Mouse (Mus musculus) neural tube, embryonic 12.5 days (tissue): ENCODE data around the gene Psg17. TPM values are rescaled to one million over a fixed set of nuclear protein-coding genes. Genes with fewer than 3 reads are reported as not detected.
"Not testable (repeated sequence)": the region's sequence is repeated elsewhere in the genome, so short reads cannot be mapped to it uniquely, and the experiment has no call there.

Experiments
- ATAC-seq: fragments of 200-750 bp; cut with Nextera tagmentation; 2 replicates; pipeline ENCODE4 v1.8.0; 2017; ENCODE audit warnings: low read depth, mild to moderate bottlenecking, moderate TSS enrichment, moderate library complexity; ENCODE audit not compliant: low FRiP score
- H3K27ac ChIP-seq: fragments of 300-500 bp; sonication (generic); 2 replicates; pipeline ENCODE4 v1.5.1; 2016
- H3K27me3 ChIP-seq: fragments of 300-500 bp; sonication (generic); replicated peaks from 2 replicates; pipeline ENCODE4 v1.6.1; 2016; ENCODE audit warnings: mild to moderate bottlenecking
- H3K36me3 ChIP-seq: fragments of 300-500 bp; sonication (generic); 2 replicates; pipeline ENCODE4 v1.6.1; 2016; ENCODE audit warnings: mild to moderate bottlenecking
- H3K4me1 ChIP-seq: fragments of 300-500 bp; sonication (generic); 2 replicates; pipeline ENCODE4 v1.6.1; 2016
- H3K4me2 ChIP-seq: fragments of 300-500 bp; sonication (generic); replicated peaks from 2 replicates; pipeline ENCODE4 v1.6.1; 2016; ENCODE audit warnings: mild to moderate bottlenecking
- H3K4me3 ChIP-seq: fragments of 300-500 bp; sonication (generic); 2 replicates; pipeline ENCODE4 v1.5.1; 2016
- H3K9ac ChIP-seq: fragments of 300-500 bp; sonication (generic); 2 replicates; pipeline ENCODE4 v1.6.1; 2016; ENCODE audit warnings: mild to moderate bottlenecking
- H3K9me3 ChIP-seq: fragments of 300-500 bp; sonication (generic); 2 replicates; pipeline ENCODE4 v1.6.1; 2016; ENCODE audit warnings: mild to moderate bottlenecking
- WGBS: fragments of 180-500 bp; shearing (Covaris S2); methylation state at CpG from one replicate; pipeline ENCODE4 v1.1.7; 2016; 5-methylcytosine and 5-hydroxymethylcytosine counted together
- polyA plus RNA-seq: library from polyadenylated mRNA; unstranded; fragments of >200 nt; fragmentation: Nextera tagmentation; extraction: Ambion mirVana; gene quantifications from 2 replicates; pipeline ENCODE4 v1.2.1, GENCODE M21; 2016

Psg17 gene
- polyA plus RNA-seq = not detected in 2 replicates

DNA sequence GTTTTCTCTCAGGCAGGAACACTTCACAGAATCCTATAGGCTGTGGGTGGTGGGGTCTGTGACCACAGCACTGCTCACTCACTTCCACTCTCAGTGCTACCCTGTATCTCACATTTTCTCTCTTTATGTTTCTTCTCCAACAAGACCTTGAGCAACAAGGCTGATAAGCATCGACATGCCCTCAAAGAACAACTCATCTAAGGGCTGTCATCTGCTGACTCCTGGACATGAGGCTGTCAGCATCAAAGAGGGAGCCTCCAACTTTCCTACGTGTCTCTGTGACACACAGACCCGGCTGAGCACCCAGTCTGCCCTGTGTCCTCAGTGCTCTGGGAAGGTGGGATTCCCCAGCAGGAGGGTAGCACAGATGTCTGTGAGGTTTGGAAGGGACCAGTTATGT, at the start of gene Psg17:
Gene Psg17 (minus strand): TSS at position 101 of the 400 bp plus-strand sequence.
- H3K27ac ChIP-seq = no peak within 1 kb of the TSS
- WGBS = 77% methylated on average over 3 of the region's 3 CpGs
- H3K9me3 ChIP-seq = no peaks in the 10 kb centered on the region
- no peaks in the 10 kb centered on the region for H3K27me3 ChIP-seq
- H3K36me3 ChIP-seq = no peaks in the 10 kb centered on the region
- no peak within 1 kb of the TSS for H3K9ac ChIP-seq
- no peaks in the 10 kb centered on the region for H3K4me1 ChIP-seq
- ATAC-seq = no peak
- H3K4me3 ChIP-seq = no peak within 1 kb of the TSS
- H3K4me2 ChIP-seq = no peak within 1 kb of the TSS

DNA sequence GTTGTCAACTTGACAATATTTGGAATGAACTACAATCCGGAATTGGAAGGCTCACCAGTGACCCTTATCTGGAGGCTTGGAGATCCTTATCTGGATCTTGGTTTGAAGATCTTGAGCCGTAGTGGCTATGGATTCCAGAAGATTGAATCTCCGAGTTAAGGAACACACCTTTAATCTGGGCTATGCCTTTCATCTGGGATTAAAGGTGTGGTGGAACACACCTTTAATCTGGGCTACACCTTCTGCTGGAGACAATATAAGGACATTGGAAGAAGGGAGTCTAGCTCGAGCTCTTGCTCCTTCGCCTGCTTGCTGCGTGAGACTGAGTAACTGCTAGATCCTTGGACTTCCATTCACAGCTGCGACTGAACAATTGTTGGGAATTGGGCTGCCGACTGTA, 49.6 kb upstream of the Psg17 start, which contains the start of gene Pglyrp1:
Gene Pglyrp1 (plus strand): TSS at position 301 of the 400 bp plus-strand sequence.
- not testable (repeated sequence) for H3K27ac ChIP-seq, H3K9me3 ChIP-seq, H3K4me1 ChIP-seq, H3K9ac ChIP-seq, ATAC-seq, H3K4me3 ChIP-seq, H3K27me3 ChIP-seq, H3K4me2 ChIP-seq, H3K36me3 ChIP-seq
- 82% methylated on average over 1 of the region's 8 CpGs for WGBS

DNA sequence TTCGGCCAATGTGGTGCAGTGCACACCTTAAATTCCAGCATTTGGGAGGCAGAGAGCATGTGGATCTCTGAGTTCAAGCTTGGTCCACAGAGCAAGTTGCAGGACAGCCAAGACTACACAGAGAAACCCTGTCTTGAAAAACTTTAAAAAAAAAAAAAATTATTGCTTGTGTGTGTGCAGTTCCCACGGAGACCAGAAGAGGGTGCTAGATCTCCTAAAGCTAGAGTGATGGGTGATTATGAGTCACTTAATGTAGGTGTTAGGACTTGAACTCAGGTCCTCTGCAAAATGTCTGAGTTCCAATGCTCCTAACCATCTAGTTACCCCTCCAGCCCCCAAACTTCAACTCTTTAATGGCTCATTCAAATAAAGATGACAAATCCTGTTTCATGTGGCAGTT, 47.1 kb upstream of the Psg17 start:
- Histone ChIP-seq H3K4me1 (no peaks in the 10 kb centered on the region), H3K36me3 (no peaks in the 10 kb centered on the region), H3K27me3 (no peaks in the 10 kb centered on the region), H3K9ac (no peak overlapping the region), H3K4me3 (no peak overlapping the region), H3K4me2 (no peak overlapping the region), H3K9me3 (0 out of 2 replicates have a peak, but pooled peaks cover 8% of the 10 kb centered on the region), H3K27ac (no peak overlapping the region)
- 88% methylated on average over 2 of the region's 2 CpGs for WGBS
- ATAC-seq = no peak

DNA sequence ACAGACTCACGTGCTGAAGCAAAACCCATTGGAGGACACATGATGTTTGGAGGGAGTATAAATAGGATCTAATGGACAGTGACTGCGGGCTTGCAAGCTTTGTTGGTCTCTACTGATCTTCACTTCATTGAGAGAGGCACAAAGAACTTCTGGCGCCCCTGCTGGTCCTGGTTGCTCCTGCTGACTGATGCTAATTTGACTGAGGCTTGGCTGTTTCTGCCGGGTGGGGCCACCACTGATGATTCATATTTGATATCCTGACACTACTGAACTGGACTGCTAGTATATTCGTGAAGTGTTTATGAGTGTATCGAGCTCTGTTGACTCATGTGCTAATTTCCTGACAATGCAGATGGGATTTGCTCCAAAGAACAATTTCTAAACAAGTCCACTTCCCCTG, 41.4 kb upstream of the Psg17 start:
- no peak for ATAC-seq
- no peaks in the 10 kb centered on the region for H3K36me3 ChIP-seq
- H3K4me1 ChIP-seq = no peaks in the 10 kb centered on the region
- 0 out of 2 replicates have a peak, but pooled peaks cover 2% of the 10 kb centered on the region for H3K9me3 ChIP-seq
- WGBS = 88% methylated on average over 6 of the region's 6 CpGs
- no peak overlapping the region for H3K9ac ChIP-seq
- no peaks in the 10 kb centered on the region for H3K27me3 ChIP-seq
- no peak overlapping the region for H3K27ac ChIP-seq
- no peak overlapping the region for H3K4me2 ChIP-seq
- H3K4me3 ChIP-seq = no peak overlapping the region

DNA sequence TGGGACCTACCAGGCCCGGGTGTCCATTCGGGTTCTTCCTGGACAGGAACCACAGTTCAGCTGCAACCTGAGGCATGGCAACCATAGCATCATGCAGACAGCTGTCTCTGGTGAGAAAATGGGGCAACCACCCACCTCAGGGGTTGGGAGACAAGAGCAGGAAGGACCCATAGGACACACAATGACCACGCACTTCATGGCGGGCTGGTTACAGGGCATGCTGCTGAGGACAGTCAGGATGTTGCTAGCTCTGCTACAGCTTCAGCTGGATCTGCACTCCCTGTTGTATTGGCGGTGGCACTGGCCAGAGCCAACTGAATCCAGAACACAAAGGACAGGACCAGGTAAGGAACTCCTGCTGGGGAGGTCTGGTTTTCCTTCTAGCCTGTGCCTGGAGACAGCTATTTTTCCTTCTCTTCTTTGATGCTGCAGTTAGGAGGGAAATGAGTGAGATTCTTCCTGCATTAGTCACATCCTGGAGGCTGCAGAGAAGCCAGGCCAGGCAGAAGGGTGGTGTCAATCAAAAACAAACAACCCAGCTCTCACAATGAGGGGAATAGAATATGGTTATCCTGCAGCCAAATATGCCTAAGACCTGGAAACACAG, 37.0 kb upstream of the Psg17 start:
- Histone ChIP-seq H3K9ac (no peak overlapping the region), H3K4me1 (no peaks in the 10 kb centered on the region), H3K27me3 (no peaks in the 10 kb centered on the region), H3K4me3 (no peak overlapping the region), H3K36me3 (no peaks in the 10 kb centered on the region), H3K27ac (no peak overlapping the region), H3K4me2 (no peak overlapping the region), H3K9me3 (no peaks in the 10 kb centered on the region)
- WGBS = 73% methylated on average over 5 of the region's 5 CpGs
- ATAC-seq = no peak

DNA sequence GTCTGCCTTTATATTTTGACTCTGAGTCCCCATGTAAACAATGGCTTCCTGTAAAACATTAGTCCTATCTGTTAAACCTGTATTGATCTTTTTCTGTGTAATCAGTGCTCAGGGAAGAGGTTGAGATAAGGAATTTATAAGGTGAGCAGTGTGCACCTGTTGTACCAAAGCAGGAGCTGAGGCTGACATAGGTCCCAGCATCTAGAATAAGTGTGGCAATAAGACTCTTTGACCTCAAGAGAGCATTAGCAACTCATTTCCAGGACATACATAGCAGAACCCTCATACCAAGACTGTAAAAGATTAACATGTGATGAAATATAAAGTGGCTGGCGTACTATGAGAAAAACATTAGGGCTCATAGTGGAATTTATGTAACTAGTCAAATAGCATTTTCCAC, 27.0 kb upstream of the Psg17 start:
- Histone ChIP-seq H3K4me2 (no peak overlapping the region), H3K4me1 (no peaks in the 10 kb centered on the region), H3K36me3 (no peaks in the 10 kb centered on the region), H3K4me3 (no peak overlapping the region), H3K9ac (no peak overlapping the region), H3K27me3 (no peaks in the 10 kb centered on the region), H3K9me3 (no peaks in the 10 kb centered on the region), H3K27ac (no peak overlapping the region)
- ATAC-seq = no peak
- 93% methylated on average over 1 of the region's 1 CpGs for WGBS

DNA sequence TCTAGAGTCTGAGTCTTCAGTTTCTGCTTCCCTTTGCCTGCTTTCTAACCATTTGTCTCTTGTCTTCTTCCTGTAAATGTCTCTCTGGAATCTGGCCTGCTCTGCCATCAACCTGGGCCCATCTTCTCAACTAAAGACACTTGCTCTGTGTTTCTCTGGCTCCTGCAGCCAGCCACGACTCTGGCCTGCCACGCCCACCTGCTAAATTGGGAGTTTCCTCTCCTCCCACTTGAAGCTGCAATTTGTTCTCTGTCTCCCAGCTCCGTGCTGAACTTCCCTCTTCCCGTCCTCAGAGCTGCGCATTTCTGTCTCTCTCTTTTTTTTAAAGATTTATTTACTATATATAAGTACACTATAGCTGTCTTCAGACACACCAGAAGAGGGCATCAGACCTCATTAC, 23.4 kb upstream of the Psg17 start:
- Histone ChIP-seq H3K4me3 (no peak overlapping the region), H3K4me1 (no peaks in the 10 kb centered on the region), H3K9ac (no peak overlapping the region), H3K27me3 (no peaks in the 10 kb centered on the region), H3K27ac (no peak overlapping the region), H3K36me3 (no peaks in the 10 kb centered on the region), H3K4me2 (no peak overlapping the region), H3K9me3 (no peaks in the 10 kb centered on the region)
- WGBS = 31% methylated on average over 5 of the region's 5 CpGs
- no peak for ATAC-seq

DNA sequence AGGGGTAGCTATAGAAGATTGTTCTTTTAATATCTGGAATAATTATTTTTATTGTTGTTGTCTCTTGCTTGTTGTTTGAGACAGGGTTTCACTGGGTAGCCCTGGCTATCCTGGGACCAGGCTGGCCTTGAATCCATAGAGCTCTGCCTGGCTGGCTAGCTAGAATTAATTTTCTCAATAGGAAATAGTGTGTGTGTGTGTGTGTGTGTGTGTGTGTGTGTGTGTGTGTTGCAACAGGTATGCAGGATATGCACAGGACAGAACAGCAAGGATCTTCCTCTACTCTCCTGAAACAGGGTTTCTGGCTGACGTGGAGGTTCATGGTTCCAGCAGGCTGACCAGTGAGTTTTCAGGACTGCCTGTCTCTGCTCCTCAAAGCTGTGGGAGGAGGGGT, 19.8 kb upstream of the Psg17 start:
- H3K4me1 ChIP-seq = no peaks in the 10 kb centered on the region
- H3K4me3 ChIP-seq = 0 out of 2 replicates have a peak overlapping the region, but pooled peaks have one; percentile 9
- no peaks in the 10 kb centered on the region for H3K9me3 ChIP-seq
- no peak overlapping the region for H3K27ac ChIP-seq
- H3K4me2 ChIP-seq = peak overlapping the region; percentile 62; the same call in 1 of the 2 replicates
- H3K27me3 ChIP-seq = no peaks in the 10 kb centered on the region
- no peaks in the 10 kb centered on the region for H3K36me3 ChIP-seq
- 67% methylated on average over 1 of the region's 1 CpGs for WGBS
- peak; percentile 25; the same call in 1 of the 2 replicates for ATAC-seq
- no peak overlapping the region for H3K9ac ChIP-seq

DNA sequence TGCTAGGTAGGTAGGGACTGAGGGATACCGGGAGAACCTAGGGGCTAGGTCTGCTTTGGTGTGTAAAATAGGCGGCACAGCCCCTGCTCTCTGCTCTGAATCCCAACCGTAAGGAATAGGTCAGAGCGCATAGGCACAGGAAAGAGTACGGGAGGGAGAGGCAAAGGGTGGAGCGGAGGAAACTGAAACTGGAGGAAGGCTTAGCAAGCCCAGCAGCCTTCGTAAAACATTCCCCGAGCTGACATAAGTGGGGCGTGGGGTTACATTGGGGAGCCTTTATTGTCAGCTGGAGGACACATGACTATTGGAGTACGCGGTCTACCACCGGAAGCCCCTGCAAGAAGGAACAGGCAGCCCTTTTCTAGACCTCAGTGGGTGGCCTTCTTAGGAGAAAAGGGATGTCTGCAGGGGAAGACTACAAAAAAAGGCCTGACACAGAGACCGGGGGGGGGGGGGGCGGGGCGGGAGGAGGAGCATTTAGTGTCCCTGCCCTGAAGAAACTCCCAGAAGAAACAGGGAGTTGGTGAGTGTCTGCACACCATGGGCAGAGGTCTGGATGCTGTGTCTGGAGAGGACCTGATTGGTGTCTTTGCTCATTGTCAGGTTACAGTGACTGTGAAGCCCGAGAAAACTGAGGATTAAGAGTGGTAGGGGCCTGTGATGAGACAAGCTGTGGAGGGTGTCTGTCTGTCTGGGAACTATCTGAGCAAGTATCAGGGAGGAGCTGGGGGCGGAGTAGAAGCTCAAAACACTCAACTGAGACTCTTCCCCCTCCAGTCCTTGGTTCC, 19.2 kb upstream of the Psg17 start:
- H3K4me1 ChIP-seq = no peaks in the 10 kb centered on the region
- H3K4me3 ChIP-seq = peak overlapping the region; percentile 25
- peak overlapping the region; percentile 62 for H3K4me2 ChIP-seq
- no peak overlapping the region for H3K27ac ChIP-seq
- peak; percentile 61 for ATAC-seq
- H3K9ac ChIP-seq = peak overlapping the region; percentile 8
- H3K9me3 ChIP-seq = no peaks in the 10 kb centered on the region
- WGBS = 5% methylated on average over 14 of the region's 17 CpGs
- H3K36me3 ChIP-seq = no peaks in the 10 kb centered on the region
- no peaks in the 10 kb centered on the region for H3K27me3 ChIP-seq

DNA sequence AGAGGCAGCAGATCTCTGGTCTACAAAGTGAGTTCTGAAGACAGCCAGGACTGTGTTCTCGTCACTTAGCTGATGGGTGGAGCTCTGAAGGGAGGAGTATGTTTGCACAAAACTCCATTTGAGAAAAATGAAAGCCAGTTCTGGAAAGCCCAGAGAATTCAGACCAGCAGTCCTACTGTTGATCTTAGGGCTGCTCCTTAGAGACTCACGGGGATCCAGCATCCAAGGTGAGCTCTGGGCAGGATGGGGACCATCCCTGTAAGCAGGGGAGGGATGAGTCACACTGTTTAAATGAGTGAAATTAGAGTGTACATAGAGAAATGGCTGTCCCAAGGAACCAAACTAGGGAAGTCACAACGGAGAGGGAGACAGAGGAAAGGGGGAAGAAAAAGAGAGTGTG, 18.5 kb upstream of the Psg17 start, which contains the start of gene Mill2:
Gene Mill2 (plus strand): TSS at position 102 of the 400 bp plus-strand sequence.
- Histone ChIP-seq H3K9ac (peak within 1 kb of the TSS; percentile 8), H3K4me2 (peak within 1 kb of the TSS; percentile 62), H3K27me3 (no peaks in the 10 kb centered on the region), H3K27ac (no peak within 1 kb of the TSS), H3K36me3 (no peaks in the 10 kb centered on the region), H3K4me3 (peak within 1 kb of the TSS; percentile 25), H3K4me1 (no peaks in the 10 kb centered on the region), H3K9me3 (no peaks in the 10 kb centered on the region)
- WGBS = 25% methylated on average over 3 of the region's 3 CpGs
- no peak for ATAC-seq

DNA sequence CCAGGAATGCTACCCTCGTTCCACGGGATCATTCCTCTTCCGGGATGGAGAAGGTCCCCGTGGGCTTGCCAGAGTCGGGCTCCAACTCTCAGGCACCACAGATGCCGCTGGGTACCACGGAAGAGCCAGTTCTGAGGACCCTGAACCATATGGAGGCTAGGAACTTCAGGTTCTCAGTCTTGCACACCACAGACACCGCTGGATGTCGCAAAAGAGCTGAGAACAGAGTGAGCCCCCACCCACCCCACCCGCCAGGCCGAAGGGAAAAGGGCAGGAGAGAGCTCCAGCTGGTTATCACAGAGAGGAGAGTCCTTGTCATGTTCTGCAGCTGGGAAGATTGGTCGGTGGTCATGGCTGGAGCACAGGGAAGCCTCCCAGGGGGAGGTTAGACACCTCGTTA, 10.9 kb upstream of the Psg17 start:
- H3K4me3 ChIP-seq = no peak overlapping the region
- H3K27ac ChIP-seq = no peak overlapping the region
- no peaks in the 10 kb centered on the region for H3K36me3 ChIP-seq
- H3K4me2 ChIP-seq = no peak overlapping the region
- H3K9me3 ChIP-seq = no peaks in the 10 kb centered on the region
- no peaks in the 10 kb centered on the region for H3K4me1 ChIP-seq
- 47% methylated on average over 13 of the region's 13 CpGs for WGBS
- no peaks in the 10 kb centered on the region for H3K27me3 ChIP-seq
- no peak for ATAC-seq
- H3K9ac ChIP-seq = no peak overlapping the region

DNA sequence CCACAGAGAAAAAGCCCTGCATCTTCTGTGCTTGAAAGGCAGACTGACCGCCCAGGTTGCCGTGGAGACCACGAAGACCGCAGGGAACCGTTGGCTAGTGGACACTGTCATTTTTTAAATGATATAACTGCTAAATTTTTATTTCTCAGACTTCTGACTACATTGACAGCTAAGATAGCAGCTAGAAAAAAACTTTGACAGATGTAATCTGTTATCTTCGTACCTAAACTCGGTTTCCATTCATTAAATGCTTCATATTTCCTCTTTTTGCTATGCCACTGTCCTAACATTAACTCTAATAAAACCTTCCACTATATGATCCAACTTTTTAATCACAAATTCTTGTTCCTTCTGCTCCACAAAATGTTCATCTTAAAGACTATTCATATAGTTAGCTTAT, 8.1 kb upstream of the Psg17 start:
- Histone ChIP-seq H3K36me3 (no peaks in the 10 kb centered on the region), H3K4me2 (no peak overlapping the region)

More for the DNA sequence above, 8.1 kb upstream of the Psg17 start:
- Histone ChIP-seq H3K9me3 (no peaks in the 10 kb centered on the region), H3K27ac (no peak overlapping the region), H3K27me3 (no peaks in the 10 kb centered on the region), H3K4me1 (no peaks in the 10 kb centered on the region), H3K4me3 (no peak overlapping the region), H3K9ac (no peak overlapping the region)
- 87% methylated on average over 7 of the region's 7 CpGs for WGBS
- ATAC-seq = no peak
